Mouse (Mus musculus): ENCODE measurements around the gene Sh3kbp1. TPM values are rescaled to one million over a fixed set of nuclear protein-coding genes. Genes with fewer than 3 reads are reported as not detected.

Gene Sh3kbp1
- total RNA-seq, 2 experiments from 2014 or later = 37.2 to 37.3 TPM

GRCm38 (mm10) chrX:159731421-159731820 lies 104.3 kb downstream of the Sh3kbp1 start:
- no peak for DNase-seq (ENCODE audit: low spot score in 2 of 2)
- Histone ChIP-seq H3K4me3 (no peak overlapping the region), H3K27ac (no peak overlapping the region)
- no peak for TF ChIP-seq CTCF (conservative IDR thresholded peaks at IDR 0.05)

DNA sequence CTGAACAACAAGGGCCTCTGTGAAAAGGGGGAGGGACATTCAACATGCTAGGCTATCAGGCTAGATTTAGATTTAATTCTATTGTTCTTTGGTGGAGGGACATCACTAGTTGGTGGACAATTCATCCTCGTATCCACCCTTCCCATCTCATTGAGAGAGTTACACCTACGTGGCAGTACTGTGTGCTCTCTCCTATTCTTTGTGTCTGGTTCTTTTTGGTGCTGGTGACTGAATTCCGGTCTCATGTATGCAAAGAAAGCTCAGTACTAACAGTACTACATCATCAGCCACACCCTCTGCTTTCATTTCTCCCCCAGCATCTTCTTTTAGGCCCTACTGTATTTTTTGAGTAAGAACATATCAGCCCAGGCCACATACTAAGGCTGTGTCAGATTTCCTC lies 105.8 kb downstream of the Sh3kbp1 start:
- Histone ChIP-seq H3K4me3 (no peak overlapping the region), H3K27ac (no peak overlapping the region; the same call in 1 of the 2 replicates)
- no peak for TF ChIP-seq CTCF (conservative IDR thresholded peaks at IDR 0.05)
- no peak for DNase-seq (ENCODE audit: low spot score in 2 of 2)

DNA sequence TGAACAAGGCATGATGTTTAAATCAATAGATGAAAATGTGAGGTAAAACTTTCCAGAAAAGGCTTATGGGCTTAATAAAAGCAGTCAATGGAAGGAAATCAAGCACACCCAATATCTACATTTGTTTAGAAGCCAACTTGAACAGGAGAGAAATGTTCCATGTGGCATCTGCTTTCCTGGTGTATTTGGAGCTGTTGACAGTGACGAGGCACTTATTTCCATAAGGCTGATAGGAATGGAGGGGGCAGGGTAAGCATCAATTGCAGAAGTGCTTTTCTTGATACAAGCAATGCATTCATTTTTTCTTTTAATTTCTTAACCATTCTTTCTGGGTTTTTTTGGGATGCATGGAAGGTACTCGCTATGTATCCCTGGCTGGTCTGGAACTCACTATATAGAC lies 106.9 kb downstream of the Sh3kbp1 start:
- no peak overlapping the region for H3K4me3 ChIP-seq
- H3K27ac ChIP-seq = no peak overlapping the region
- TF ChIP-seq CTCF (conservative IDR thresholded peaks at IDR 0.05) = no peak
- no peak for DNase-seq (ENCODE audit: low spot score in 2 of 2)

DNA sequence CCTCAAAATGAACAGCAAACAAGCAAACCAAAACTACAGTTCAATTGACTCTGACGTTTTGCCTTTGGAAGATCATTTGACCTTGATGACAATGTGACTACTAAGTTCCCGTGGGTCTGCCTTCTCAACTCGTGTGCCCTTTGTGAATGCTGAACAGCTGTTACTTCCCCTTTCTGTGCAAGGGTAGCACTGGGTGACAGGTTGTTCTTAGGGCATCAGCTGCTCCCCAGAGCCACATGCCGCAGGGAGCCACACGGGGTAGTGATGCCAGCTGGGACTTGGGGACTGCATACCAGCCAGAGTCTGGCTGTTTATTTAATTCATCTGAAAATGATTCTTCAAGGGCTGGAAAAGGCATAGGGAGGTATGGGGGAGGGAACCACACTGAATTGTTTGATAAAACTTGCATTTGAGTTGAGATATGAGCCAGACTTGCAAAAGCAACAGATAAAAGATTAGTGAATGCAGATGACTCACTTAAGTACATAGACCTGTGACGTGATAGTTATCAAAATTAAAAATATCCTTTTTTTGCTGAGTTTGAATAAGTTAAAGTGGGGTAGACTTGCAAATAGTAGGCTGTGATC lies 108.5 kb downstream of the Sh3kbp1 start:
- DNase-seq (ENCODE audit: low spot score in 2 of 2) = peak in 1 of 2 experiments; percentile 24
- no peak for TF ChIP-seq CTCF (conservative IDR thresholded peaks at IDR 0.05)
- Histone ChIP-seq H3K27ac (no peak overlapping the region), H3K4me3 (no peak overlapping the region)

DNA sequence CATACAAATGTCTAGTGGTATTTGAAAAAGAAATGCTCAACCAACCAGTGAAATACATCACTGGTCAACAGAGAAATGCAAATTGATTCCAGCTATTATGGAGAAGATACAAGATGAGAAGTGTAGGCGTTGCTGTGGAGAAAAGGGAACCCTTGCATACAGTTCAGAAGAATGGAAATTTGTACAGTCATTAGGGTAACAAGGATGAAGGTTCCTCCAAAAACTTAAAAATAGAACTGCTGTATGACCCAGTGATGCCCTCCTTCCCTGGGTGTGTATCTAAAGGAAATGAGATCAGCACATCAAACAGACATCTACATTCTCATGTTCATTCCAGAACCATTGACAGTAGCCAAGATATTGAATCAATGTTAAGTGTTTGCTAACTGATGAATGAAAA lies 110.3 kb downstream of the Sh3kbp1 start:
- DNase-seq (ENCODE audit: low spot score in 2 of 2) = no peak
- Histone ChIP-seq H3K27ac (no peak overlapping the region), H3K4me3 (no peak overlapping the region)
- no peak for TF ChIP-seq CTCF (conservative IDR thresholded peaks at IDR 0.05)

- no peak for DNase-seq (ENCODE audit: low spot score in 2 of 2)
- Histone ChIP-seq H3K4me3 (no peak overlapping the region), H3K27ac (no peak overlapping the region)
- TF ChIP-seq CTCF (conservative IDR thresholded peaks at IDR 0.05) = no peak
Measured at GRCm38 (mm10) chrX:159744035-159744434, 117.0 kb downstream of the Sh3kbp1 start.

- no peak for TF ChIP-seq CTCF (conservative IDR thresholded peaks at IDR 0.05)
- no peak for DNase-seq (ENCODE audit: low spot score in 2 of 2)
- Histone ChIP-seq H3K4me3 (no peak overlapping the region), H3K27ac (no peak overlapping the region)
Measured at GRCm38 (mm10) chrX:159744620-159745019, 117.5 kb downstream of the Sh3kbp1 start.

GRCm38 (mm10) chrX:159751834-159752233 lies 124.8 kb downstream of the Sh3kbp1 start:
- Histone ChIP-seq H3K4me3 (no peak overlapping the region), H3K27ac (no peak overlapping the region)
- peak; percentile 77 for TF ChIP-seq CTCF (conservative IDR thresholded peaks at IDR 0.05)
- peak in 1 of 2 experiments; percentile 37 for DNase-seq (ENCODE audit: low spot score in 2 of 2)

DNA sequence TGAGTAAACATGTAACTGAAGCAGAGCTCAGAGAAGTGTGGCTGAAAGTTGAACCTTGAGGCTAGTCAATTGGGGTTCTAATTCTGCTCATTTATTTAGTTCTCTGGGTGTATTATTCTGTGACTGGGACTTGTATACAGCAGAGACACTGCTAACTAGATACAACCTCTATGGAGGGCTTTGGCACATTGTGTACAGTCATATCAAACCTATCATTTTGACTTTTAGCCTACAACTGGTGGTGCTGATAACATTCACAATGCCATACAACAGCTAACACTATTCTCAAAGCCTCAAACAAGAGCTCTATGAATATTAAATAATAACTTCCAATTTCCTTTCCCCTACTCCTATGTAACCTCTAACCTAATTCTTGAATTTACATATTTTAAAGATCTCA lies 129.2 kb downstream of the Sh3kbp1 start:
- no peak for TF ChIP-seq CTCF (conservative IDR thresholded peaks at IDR 0.05)
- no peak for DNase-seq (ENCODE audit: low spot score in 2 of 2)
- no peak overlapping the region for H3K4me3 ChIP-seq
- no peak overlapping the region for H3K27ac ChIP-seq

DNA sequence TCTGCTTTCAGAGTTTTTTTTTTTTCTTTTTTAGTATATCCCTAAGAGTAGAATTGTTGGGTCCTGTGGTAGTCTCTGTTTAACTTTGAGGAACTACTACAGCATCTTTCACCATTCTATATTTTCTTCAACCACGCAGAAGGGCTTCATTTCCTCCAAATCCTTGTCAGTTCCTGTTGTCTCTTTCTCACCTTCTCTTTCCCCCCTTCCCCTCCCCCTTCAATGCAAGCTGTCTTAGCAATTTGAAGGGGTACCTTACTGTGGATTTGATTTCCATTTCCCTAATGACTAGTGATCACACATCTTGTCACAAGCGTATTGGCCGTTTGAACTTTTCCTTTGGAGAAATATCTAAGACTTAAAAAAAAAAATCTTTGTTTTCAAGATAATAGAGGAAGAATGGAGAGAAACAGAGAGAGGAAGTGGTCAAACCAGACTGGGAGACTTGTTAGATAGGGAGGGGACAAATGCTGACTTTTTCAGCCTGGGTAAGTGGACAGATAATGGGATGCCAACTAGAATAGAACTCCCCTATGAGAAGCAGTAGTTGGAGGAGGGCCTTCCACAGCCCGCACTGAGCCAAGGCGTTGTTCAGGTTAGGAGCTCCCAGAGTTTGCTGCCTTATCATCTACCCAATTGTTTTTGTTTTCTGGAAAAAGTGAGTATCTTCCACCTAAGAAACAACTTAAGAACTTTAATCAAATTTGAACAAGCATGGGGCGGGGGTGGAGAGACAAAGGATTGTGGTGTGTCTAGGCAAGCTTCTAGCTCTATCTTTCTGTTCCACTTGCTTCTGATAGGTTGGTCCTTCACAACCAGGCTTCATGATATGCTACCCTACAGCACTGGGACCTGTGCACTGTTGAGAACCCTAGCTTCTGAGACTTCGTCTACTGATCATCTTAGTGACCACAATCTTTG lies 130.1 kb downstream of the Sh3kbp1 start:
- no peak overlapping the region for H3K27ac ChIP-seq
- no peak for TF ChIP-seq CTCF (conservative IDR thresholded peaks at IDR 0.05)

GRCm38 (mm10) chrX:159757854-159758540 lies 130.9 kb downstream of the Sh3kbp1 start:
- Histone ChIP-seq H3K27ac (no peak overlapping the region), H3K4me3 (no peak overlapping the region)
- no peak for DNase-seq (ENCODE audit: low spot score in 2 of 2)
- no peak for TF ChIP-seq CTCF (conservative IDR thresholded peaks at IDR 0.05)

More for the DNA sequence above, 130.1 kb downstream of the Sh3kbp1 start:
- no peak overlapping the region for H3K4me3 ChIP-seq
- no peak for DNase-seq (ENCODE audit: low spot score in 2 of 2)

DNA sequence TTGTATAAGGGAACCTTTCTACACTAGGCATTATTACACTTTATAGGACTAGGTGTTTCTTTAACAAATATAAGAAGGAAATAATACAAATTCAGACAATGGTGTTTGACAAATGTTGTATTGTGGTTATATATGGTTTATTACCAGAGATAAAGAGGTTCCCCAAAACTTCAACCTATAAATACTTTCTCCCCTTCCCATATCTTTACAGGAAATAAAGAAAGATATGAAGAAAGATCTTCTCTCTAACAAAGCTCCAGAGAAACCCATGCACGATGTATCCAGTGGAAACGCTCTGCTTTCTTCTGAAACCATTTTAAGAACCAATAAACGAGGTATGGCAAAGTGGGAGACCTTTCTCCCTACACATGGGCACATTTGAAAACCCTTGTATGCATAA lies 136.7 kb downstream of the Sh3kbp1 start:
- H3K27ac ChIP-seq = no peak overlapping the region

DNA sequence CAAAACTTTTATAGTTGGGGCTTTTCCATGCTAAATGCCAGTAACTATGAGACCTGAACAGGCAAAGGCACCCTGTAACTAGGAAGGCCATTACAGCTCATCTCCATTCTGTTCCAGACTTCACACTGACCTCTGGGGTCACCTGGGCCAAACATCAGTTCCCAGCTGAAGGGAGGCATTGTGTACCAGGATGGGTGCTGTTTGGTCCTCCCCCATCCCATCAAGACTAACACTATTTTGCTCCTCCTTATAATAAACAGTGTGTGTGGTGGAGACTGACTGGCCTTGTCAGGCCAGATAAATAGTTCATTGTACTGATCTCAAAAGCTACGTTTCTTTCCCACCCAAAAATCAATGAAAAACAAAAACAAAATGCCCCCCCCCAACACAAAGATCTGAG lies 138.8 kb downstream of the Sh3kbp1 start:
- H3K27ac ChIP-seq = no peak overlapping the region
- TF ChIP-seq CTCF (conservative IDR thresholded peaks at IDR 0.05) = no peak
- H3K4me3 ChIP-seq = no peak overlapping the region
- no peak for DNase-seq (ENCODE audit: low spot score in 2 of 2)

More for the DNA sequence above, 136.7 kb downstream of the Sh3kbp1 start:
- TF ChIP-seq CTCF (conservative IDR thresholded peaks at IDR 0.05) = no peak
- no peak overlapping the region for H3K4me3 ChIP-seq
- DNase-seq (ENCODE audit: low spot score in 2 of 2) = no peak
